Mouse (Mus musculus) lung, postnatal 0 days (tissue): ENCODE measurements around the gene Tagap1.
"Not testable (repeated sequence)": the region's sequence is repeated elsewhere in the genome, so short reads cannot be mapped to it uniquely, and the experiment has no call there.

Experiments used
- CTCF ChIP-seq: IDR thresholded peaks from 2 replicates; pipeline ENCODE4 v1.5.1; 2016; ENCODE audit warnings: antibody characterized with exemption, mild to moderate bottlenecking
- EP300 ChIP-seq: IDR thresholded peaks from 2 replicates; pipeline ENCODE4 v1.6.1; 2016; ENCODE audit warnings: antibody characterized with exemption, mild to moderate bottlenecking, control low read depth

GRCm38 (mm10) chr17:6942560-6942959 is 18.4 kb downstream of the Tagap1 start:
- TF ChIP-seq EP300, CTCF: not testable (repeated sequence)
